Mouse (Mus musculus): ENCODE results near the gene Il17ra.

- TF ChIP-seq USF1 (IDR thresholded peaks at IDR 0.05; ENCODE audit: low read depth) (no peak), POLR2A (IDR thresholded peaks at IDR 0.05; ENCODE audit: insufficient read length, low read depth) (no peak), E2F4 (IDR thresholded peaks at IDR 0.05; ENCODE audit: insufficient read depth) (no peak), MAX (IDR thresholded peaks at IDR 0.05; ENCODE audit: low read depth) (no peak), POLR2AphosphoS2 (IDR thresholded peaks at IDR 0.05; ENCODE audit: insufficient read length, low read depth) (no peak), CEBPB (IDR thresholded peaks at IDR 0.05; ENCODE audit: insufficient read depth, poor library complexity, severe bottlenecking) (no peak), REST (IDR thresholded peaks at IDR 0.05; ENCODE audit: insufficient read depth, insufficient read length) (no peak), TCF3 (IDR thresholded peaks at IDR 0.05; ENCODE audit: insufficient read length, low read depth) (no peak)
Observed at GRCm38 (mm10) chr6:120532594-120532993, 69.5 kb downstream of the Il17ra start.
